Mouse (Mus musculus): ENCODE measurements around the gene Ccdc185. TPM values are rescaled to one million over a fixed set of nuclear protein-coding genes. Genes with fewer than 3 reads are reported as not detected.

Gene Ccdc185
- polyA plus RNA-seq (2015; fragmentation: Nextera tagmentation; extraction: Ambion mirVana), result not detected in 2 replicates

- DNase-seq (ENCODE audit: low spot score), result no peak
Observed at GRCm38 (mm10) chr1:182749080-182749479, at the start of gene Ccdc185. Gene Ccdc185, minus strand, starts transcription at chr1:182749180.

- no peak for DNase-seq (ENCODE audit: low spot score)
Observed at GRCm38 (mm10) chr1:182797048-182797447, 48.1 kb upstream of the Ccdc185 start.

- no peak for DNase-seq (ENCODE audit: low spot score)
Observed at GRCm38 (mm10) chr1:182794628-182795027, 45.6 kb upstream of the Ccdc185 start.

- no peak for DNase-seq (ENCODE audit: low spot score)
Observed at GRCm38 (mm10) chr1:182794221-182794620, 45.2 kb upstream of the Ccdc185 start.

- DNase-seq (ENCODE audit: low spot score), result peak; percentile 77
Observed at GRCm38 (mm10) chr1:182792521-182793071, 43.6 kb upstream of the Ccdc185 start.

- DNase-seq (ENCODE audit: low spot score), result no peak
Observed at GRCm38 (mm10) chr1:182788896-182789295, 39.9 kb upstream of the Ccdc185 start.

GRCm38 (mm10) chr1:182787030-182787429 lies 38.0 kb upstream of the Ccdc185 start:
- no peak for DNase-seq (ENCODE audit: low spot score)

- DNase-seq (ENCODE audit: low spot score), result no peak
Observed at GRCm38 (mm10) chr1:182785504-182785903, 36.5 kb upstream of the Ccdc185 start.

GRCm38 (mm10) chr1:182784784-182785183 lies 35.8 kb upstream of the Ccdc185 start:
- DNase-seq (ENCODE audit: low spot score), result no peak

- no peak for DNase-seq (ENCODE audit: low spot score)
Observed at GRCm38 (mm10) chr1:182783774-182784173, 34.8 kb upstream of the Ccdc185 start.

GRCm38 (mm10) chr1:182779024-182779520 lies 30.1 kb upstream of the Ccdc185 start:
- DNase-seq (ENCODE audit: low spot score), result no peak

- DNase-seq (ENCODE audit: low spot score), result no peak
Observed at GRCm38 (mm10) chr1:182778225-182778624, 29.2 kb upstream of the Ccdc185 start.

- no peak for DNase-seq (ENCODE audit: low spot score)
Observed at GRCm38 (mm10) chr1:182776749-182777410, 27.9 kb upstream of the Ccdc185 start.

GRCm38 (mm10) chr1:182775576-182775975 lies 26.6 kb upstream of the Ccdc185 start:
- DNase-seq (ENCODE audit: low spot score), result no peak

GRCm38 (mm10) chr1:182764541-182765281 lies 15.7 kb upstream of the Ccdc185 start:
- DNase-seq (ENCODE audit: low spot score), result peak; percentile 14

- peak; percentile 91 for DNase-seq (ENCODE audit: low spot score)
Observed at GRCm38 (mm10) chr1:182763716-182764461, 14.9 kb upstream of the Ccdc185 start, which contains the start of gene Susd4. Gene Susd4, plus strand, starts transcription at chr1:182763860.

GRCm38 (mm10) chr1:182763191-182763715 lies 14.3 kb upstream of the Ccdc185 start:
- DNase-seq (ENCODE audit: low spot score), result no peak

- DNase-seq (ENCODE audit: low spot score), result no peak
Observed at GRCm38 (mm10) chr1:182758783-182759182, 9.8 kb upstream of the Ccdc185 start.

- no peak for DNase-seq (ENCODE audit: low spot score)
Observed at GRCm38 (mm10) chr1:182754865-182755264, 5.9 kb upstream of the Ccdc185 start.

GRCm38 (mm10) chr1:182753694-182754093 lies 4.7 kb upstream of the Ccdc185 start:
- no peak for DNase-seq (ENCODE audit: low spot score)

- DNase-seq (ENCODE audit: low spot score), result no peak
Observed at GRCm38 (mm10) chr1:182751301-182751700, 2.3 kb upstream of the Ccdc185 start.
